Mouse (Mus musculus) bone marrow macrophage, adult 2 months (primary cell): ENCODE measurements around the gene Sumo1.

Experiments
- CTCF ChIP-seq: IDR thresholded peaks from 2 replicates; pipeline ENCODE4 v1.5.1; 2012; ENCODE audit warnings: low read depth, mild to moderate bottlenecking, low read length, moderate library complexity
- POLR2A ChIP-seq: IDR thresholded peaks from 2 replicates; pipeline ENCODE4 v1.6.1; 2012; ENCODE audit warnings: mild to moderate bottlenecking, low read depth, low read length, borderline replicate concordance

DNA sequence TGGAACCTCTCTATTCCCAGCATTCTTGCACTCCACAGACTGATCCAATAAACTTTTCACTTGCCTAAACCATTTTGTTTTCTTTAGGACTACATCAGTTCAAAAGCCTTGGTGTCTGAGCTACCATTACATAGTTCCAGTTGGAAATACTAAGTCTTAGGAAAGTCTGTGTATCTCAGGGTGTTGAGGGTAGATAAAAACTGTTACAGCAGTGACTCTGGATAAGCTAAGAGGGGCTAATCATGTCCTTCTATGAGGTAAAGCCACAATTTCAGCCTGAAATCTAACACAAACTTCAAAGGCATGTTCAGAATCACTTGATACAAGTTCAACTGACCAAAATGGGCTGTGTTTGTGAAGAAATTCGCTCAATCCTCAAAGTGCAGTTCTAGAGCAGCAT is 34.3 kb downstream of the Sumo1 start:
- TF ChIP-seq POLR2A: no peak
- TF ChIP-seq CTCF: no peak
